Mouse (Mus musculus) hindbrain, postnatal 0 days (tissue): ENCODE measurements around the gene Fzr1. TPM values are rescaled to one million over a fixed set of nuclear protein-coding genes. Genes with fewer than 3 reads are reported as not detected.

Source experiments
- ATAC-seq: fragments of 200-750 bp; cut with Nextera tagmentation; 2 replicates; pipeline ENCODE4 v1.8.0; 2017; ENCODE audit warnings: mild to moderate bottlenecking, moderate TSS enrichment, moderate library complexity
- DNase-seq: peaks from one replicate; pipeline ENCODE4 v3.0.0-alpha.2; 2015; ENCODE audit warnings: low spot score
- H3K27ac ChIP-seq: fragments of 300-500 bp; sonication (generic); 2 replicates; pipeline ENCODE4 v1.5.1; 2014; ENCODE audit warnings: mild to moderate bottlenecking
- H3K27me3 ChIP-seq: fragments of 300-500 bp; sonication (generic); 2 replicates; pipeline ENCODE4 v1.6.1; 2014; ENCODE audit warnings: low read length, mixed read lengths; ENCODE audit not compliant: insufficient read depth
- H3K36me3 ChIP-seq: fragments of 300-500 bp; sonication (generic); 2 replicates; pipeline ENCODE4 v1.6.1; 2014; ENCODE audit warnings: low read length, mixed read lengths; ENCODE audit not compliant: insufficient read depth
- H3K4me1 ChIP-seq: fragments of 300-500 bp; sonication (generic); 2 replicates; pipeline ENCODE4 v1.6.1; 2014; ENCODE audit warnings: antibody characterized with exemption, low read length, mixed read lengths; ENCODE audit not compliant: insufficient read depth
- H3K4me2 ChIP-seq: fragments of 300-500 bp; sonication (generic); 2 replicates; pipeline ENCODE4 v1.6.1; 2014; ENCODE audit warnings: low read depth, mild to moderate bottlenecking, low read length, moderate library complexity, mixed read lengths
- H3K4me3 ChIP-seq: fragments of 300-500 bp; sonication (generic); 2 replicates; pipeline ENCODE4 v1.5.1; 2014; ENCODE audit warnings: low read length
- H3K9ac ChIP-seq: fragments of 300-500 bp; sonication (generic); replicated peaks from 2 replicates; pipeline ENCODE4 v1.6.1; 2014; ENCODE audit warnings: mild to moderate bottlenecking, low read length, moderate library complexity, mixed read lengths
- H3K9me3 ChIP-seq: fragments of 300-500 bp; sonication (generic); 2 replicates; pipeline ENCODE4 v1.6.1; 2016; ENCODE audit warnings: low read length, mixed read lengths
- CTCF ChIP-seq: IDR thresholded peaks from 2 replicates; pipeline ENCODE4 v1.5.1; 2016; ENCODE audit warnings: antibody characterized with exemption, control low read depth, low read depth
- WGBS: fragments of 180-500 bp; shearing (Covaris S2); extraction: QIAGEN DNeasy Blood & Tissue Kit; methylation state at CpG from one replicate; pipeline ENCODE4 v1.1.7; 2014; 5-methylcytosine and 5-hydroxymethylcytosine counted together
- polyA plus RNA-seq: library from polyadenylated mRNA; unstranded; fragments of >200 nt; fragmentation: Nextera tagmentation; extraction: Ambion mirVana; gene quantifications from 2 replicates; pipeline ENCODE4 v1.2.1, GENCODE M21; 2015
- total RNA-seq: library from RNA; depleted of rRNA; stranded (reverse); fragments of >200 nt; gene quantifications from 2 replicates; pipeline ENCODE4 v1.2.3, GENCODE M21; 2014

Fzr1 gene
- total and polyA plus RNA-seq, 2 experiments from 2014 or later = 106 to 134 TPM

DNA sequence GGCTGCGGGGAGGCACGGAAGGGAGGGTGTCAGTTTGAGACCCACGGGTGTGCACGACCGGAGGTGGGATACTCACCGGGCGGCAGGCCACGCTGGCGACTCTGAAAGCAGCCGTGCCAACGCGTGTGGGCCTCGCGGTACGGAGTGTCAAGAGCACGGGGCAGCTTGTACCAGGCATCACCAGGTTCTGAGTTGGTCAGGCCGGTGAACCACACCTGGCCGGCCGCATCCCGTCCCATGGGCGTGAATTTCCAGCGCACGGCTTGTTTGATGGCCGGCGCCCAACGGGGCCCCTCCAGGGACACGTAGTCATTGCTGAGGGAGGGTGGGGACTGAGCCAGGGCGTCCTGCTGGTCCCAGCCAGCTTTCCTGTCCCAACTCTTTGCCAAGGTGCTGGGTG, 13.7 kb downstream of the Fzr1 start:
- Histone ChIP-seq H3K4me1 (0 out of 2 replicates have a peak, but pooled peaks cover 5% of the 10 kb centered on the region), H3K27me3 (no peaks in the 10 kb centered on the region), H3K4me2 (peak overlapping the region; percentile 43), H3K27ac (no peak overlapping the region), H3K9me3 (no peaks in the 10 kb centered on the region), H3K4me3 (no peak overlapping the region), H3K9ac (no peak overlapping the region), H3K36me3 (peaks cover 31% of the 10 kb centered on the region)
- 19% methylated on average over 28 of the region's 28 CpGs for WGBS
- TF ChIP-seq CTCF = no peak
- no peak for DNase-seq
- no peak for ATAC-seq

DNA sequence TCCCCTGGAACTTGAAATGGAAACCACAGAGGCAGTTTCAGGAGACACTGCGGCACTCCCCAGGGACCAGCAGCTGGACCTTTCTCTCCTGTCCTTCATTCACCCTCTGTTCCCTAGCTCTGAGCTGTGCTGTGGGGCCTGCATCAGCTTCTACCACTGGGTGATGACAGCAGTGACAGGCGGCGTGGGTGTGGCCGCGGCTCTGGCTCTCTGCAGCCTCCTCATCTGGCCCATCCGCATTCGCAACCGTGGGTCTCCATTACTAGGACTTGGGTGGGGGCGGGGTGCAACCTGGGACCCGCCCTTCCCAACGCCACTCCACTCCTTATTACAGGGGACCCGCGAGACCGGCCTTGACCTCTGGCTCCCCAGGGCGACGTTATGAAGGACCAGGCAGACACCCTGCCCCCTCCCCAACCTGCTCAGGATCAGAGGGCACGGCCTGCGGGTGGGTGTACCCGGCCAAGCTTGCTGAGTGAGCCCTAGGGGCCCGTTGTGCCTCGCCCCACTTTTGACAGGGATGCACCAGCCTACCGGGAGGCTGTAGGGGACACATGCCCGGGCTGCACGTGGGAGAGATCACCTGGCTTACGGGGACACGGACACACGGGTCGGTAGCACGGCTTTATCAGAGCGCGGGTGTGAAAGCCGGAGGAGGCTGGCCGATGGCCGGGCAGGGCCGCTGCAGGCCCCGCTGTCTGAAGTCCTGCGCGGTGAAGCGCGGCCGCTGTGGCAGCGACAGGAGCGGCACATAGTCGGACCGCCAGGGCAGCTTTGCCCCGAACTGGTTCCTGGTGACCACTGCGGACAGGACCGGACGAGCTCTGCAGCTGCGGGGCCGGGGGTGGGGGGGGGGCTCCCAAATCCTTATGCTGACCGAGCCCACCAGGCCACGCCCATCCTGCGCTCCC, 14.6 kb downstream of the Fzr1 start:
- Histone ChIP-seq H3K9me3 (no peaks in the 10 kb centered on the region), H3K36me3 (peaks cover 21% of the 10 kb centered on the region), H3K27ac (no peak overlapping the region), H3K4me1 (0 out of 2 replicates have a peak, but pooled peaks cover 5% of the 10 kb centered on the region), H3K4me3 (peak overlapping the region; percentile 13; the same call in 1 of the 2 replicates), H3K9ac (0 out of 2 replicates have a peak overlapping the region, but pooled peaks have one; percentile 28), H3K27me3 (no peaks in the 10 kb centered on the region), H3K4me2 (peak overlapping the region; percentile 43)
- no peak for TF ChIP-seq CTCF
- DNase-seq (no peak), ATAC-seq (0 out of 2 replicates have a peak, but pooled peaks have one; percentile 3)
- WGBS = 17% methylated on average over 54 of the region's 54 CpGs

DNA sequence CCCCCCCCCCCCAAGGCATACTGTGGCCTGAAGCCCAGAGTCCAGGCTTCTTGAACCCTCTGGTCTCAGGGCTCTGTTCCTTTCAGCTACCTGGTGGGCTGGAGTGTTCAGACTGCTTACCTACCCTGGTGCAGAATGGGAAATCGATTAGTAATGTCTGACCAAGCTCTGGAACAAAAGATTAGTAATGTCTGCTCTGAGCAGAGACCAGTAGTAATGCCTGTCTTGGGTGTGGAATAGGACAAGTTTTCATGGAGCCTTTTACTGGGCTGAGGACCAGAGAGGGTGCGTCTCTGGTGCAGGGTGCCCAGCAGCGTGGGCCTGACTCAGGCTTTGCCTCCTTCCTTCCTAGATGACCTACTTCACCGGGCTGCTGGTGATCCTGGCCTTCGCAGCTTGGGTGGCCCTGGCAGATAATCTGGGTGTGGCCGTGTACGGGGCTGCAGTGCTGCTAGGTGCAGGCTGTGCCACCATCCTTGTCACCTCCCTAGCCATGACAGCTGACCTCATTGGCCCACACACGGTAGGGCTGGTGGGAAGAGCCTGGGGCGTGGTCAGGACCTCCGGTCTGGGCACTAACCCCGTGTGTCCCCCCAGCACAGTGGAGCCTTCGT, 15.9 kb downstream of the Fzr1 start:
- Histone ChIP-seq H3K9ac (no peak overlapping the region), H3K4me3 (no peak overlapping the region), H3K9me3 (no peaks in the 10 kb centered on the region), H3K27me3 (no peaks in the 10 kb centered on the region), H3K36me3 (peaks cover 8% of the 10 kb centered on the region), H3K4me1 (peaks cover 11% of the 10 kb centered on the region; the same call in 1 of the 2 replicates), H3K27ac (no peak overlapping the region), H3K4me2 (no peak overlapping the region)
- no peak for TF ChIP-seq CTCF
- WGBS = 81% methylated on average over 12 of the region's 12 CpGs
- ATAC-seq = no peak
- DNase-seq = no peak

DNA sequence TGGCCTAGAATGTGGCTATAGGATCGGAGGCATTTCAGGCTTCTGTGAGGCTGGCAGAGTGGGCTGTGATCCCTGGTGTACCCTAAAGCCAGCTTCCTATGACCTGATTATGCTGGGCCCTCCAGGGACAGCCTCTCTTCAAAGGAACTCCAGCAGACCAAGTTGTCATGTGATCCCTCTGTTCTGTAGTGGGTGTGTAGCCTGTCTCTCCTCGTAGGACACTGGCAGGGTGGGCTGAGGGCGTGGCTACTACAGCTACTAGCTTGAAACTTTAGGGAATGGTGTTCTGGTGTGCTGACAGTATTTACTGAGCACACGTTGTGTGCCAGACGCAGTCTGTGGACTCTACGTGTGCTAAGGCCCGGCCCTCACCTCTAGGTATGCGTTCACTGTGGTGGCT, 17.6 kb downstream of the Fzr1 start:
- DNase-seq (no peak), ATAC-seq (no peak)
- Histone ChIP-seq H3K9me3 (no peaks in the 10 kb centered on the region), H3K4me1 (peaks cover 16% of the 10 kb centered on the region; the same call in 1 of the 2 replicates), H3K9ac (no peak overlapping the region), H3K27ac (no peak overlapping the region), H3K27me3 (no peaks in the 10 kb centered on the region), H3K4me3 (no peak overlapping the region), H3K4me2 (no peak overlapping the region), H3K36me3 (no peaks in the 10 kb centered on the region)
- WGBS = 72% methylated on average over 8 of the region's 8 CpGs
- no peak for TF ChIP-seq CTCF

DNA sequence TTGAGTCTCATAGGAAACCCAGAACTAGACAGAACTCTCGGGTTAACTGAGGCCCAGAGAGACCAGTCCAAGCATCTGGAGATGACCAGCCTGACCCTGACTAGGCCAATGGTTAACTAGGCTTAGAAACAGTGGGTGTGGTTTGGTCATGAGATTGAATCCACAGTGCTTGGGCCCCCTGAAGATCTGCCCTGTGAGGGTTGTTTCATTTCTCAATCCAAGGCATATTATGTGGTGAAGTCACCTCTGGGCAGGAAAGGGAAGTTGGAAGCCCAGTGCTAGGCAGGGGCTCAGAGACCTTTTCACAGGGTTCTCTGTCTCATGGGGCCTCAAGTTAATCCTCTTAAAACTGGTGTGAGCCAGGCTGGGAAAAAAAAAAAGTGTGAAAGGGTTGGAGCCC, 19.5 kb downstream of the Fzr1 start:
- peak overlapping the region; percentile 91 for H3K4me2 ChIP-seq
- peaks cover 10% of the 10 kb centered on the region; the same call in 1 of the 2 replicates for H3K4me1 ChIP-seq
- no peak overlapping the region for H3K4me3 ChIP-seq
- H3K9ac ChIP-seq = peak overlapping the region; percentile 71; the same call in 1 of the 2 replicates
- no peak overlapping the region for H3K27ac ChIP-seq
- 63% methylated on average over 1 of the region's 1 CpGs for WGBS
- H3K36me3 ChIP-seq = no peaks in the 10 kb centered on the region
- no peak for DNase-seq
- no peak for ATAC-seq
- no peaks in the 10 kb centered on the region for H3K27me3 ChIP-seq
- H3K9me3 ChIP-seq = no peaks in the 10 kb centered on the region
- no peak for TF ChIP-seq CTCF

DNA sequence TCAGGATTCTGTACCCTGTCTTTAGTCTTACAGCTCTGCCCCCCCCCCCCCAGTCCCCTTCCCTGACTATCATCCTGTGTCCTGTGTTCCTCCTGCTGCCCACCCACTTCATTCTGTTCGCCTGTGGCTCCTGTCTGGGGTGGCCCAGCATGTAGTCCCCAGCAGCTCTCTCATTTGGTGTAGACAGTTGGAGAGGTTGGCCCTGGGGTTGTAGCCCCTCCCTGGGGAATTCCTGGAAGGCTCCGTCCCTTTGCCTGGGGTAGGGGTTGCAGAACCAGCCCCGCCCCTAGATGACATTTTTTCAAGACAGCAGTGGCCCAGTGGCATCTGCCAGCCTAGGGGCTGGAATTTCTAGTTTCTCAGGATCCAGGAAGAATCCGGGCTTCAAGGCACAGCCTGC, 20.1 kb downstream of the Fzr1 start:
- H3K9ac ChIP-seq = peak overlapping the region; percentile 71
- H3K27me3 ChIP-seq = no peaks in the 10 kb centered on the region
- ATAC-seq (no peak), DNase-seq (no peak)
- TF ChIP-seq CTCF = no peak
- peak overlapping the region; percentile 73 for H3K4me3 ChIP-seq
- H3K4me1 ChIP-seq = peaks cover 10% of the 10 kb centered on the region; the same call in 1 of the 2 replicates
- H3K27ac ChIP-seq = 0 out of 2 replicates have a peak overlapping the region, but pooled peaks have one; percentile 32
- peak overlapping the region; percentile 91 for H3K4me2 ChIP-seq
- H3K9me3 ChIP-seq = no peaks in the 10 kb centered on the region
- 29% methylated on average over 4 of the region's 4 CpGs for WGBS
- H3K36me3 ChIP-seq = no peaks in the 10 kb centered on the region
